Comparison of ENCODE assay signal across 9 mouse cellular contexts in the genomic region with DNA sequence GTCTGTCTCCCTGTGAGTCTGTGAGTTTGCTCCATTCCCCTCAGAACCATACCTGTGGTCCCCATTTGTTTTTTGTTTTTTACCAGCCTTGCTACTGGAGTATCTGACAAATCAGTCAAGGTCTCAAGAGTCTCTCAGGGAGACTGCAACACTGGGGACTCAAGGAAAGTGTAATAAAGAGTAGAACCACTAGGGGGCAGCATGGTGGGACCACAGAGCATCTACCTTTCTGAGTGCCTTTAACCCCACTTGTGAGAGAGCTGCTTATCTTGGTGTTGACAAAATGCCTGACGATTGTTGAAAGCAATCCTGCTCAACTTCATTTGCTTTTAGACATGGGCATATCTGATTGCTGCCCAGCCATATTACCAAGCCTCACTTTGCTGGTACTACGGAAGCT. TPM values are rescaled to one million over a fixed set of nuclear protein-coding genes. Genes with fewer than 3 reads are reported as not detected.
A peak's percentile ranks its signal among the peaks of the same experiment; 100 is the strongest.
DNase-seq lines count a peak whose midpoint lies in the region; ATAC-seq and TF ChIP-seq lines count a peak whose summit lies in the region.
"Had no signal": no experiment of that assay in that cellular context is flagged by ENCODE, and none has a peak within 500 bp of the region (broad histone marks: within the 10 kb centered on the region; RNA-seq: fewer than 3 reads in every experiment).

No protein-coding gene starts in this region.

- no peaks in the 10 kb centered on the region for H3K9me3 ChIP-seq in limb, embryonic 11.5 days (ENCODE audit: control insufficient read depth, low read length)
- no peaks in the 10 kb centered on the region for H3K9me3 ChIP-seq in limb, embryonic 10.5 days (replicated peaks)
- no peaks in the 10 kb centered on the region for H3K9me3 ChIP-seq in lung, postnatal 0 days (ENCODE audit: low read length)
- H3K9me3 ChIP-seq: heart, embryonic 13.5 days had no signal

- H3K4me1 ChIP-seq in limb, embryonic 11.5 days (ENCODE audit: control insufficient read depth, insufficient read depth, low read length): no peaks in the 10 kb centered on the region
- H3K4me1 ChIP-seq in limb, embryonic 10.5 days: no peaks in the 10 kb centered on the region
- H3K4me1 ChIP-seq in lung, postnatal 0 days (ENCODE audit: insufficient read depth, low read depth, low read length): no peaks in the 10 kb centered on the region
- H3K4me1 ChIP-seq: heart, embryonic 13.5 days had no signal

- H3K27me3 ChIP-seq in limb, embryonic 11.5 days (ENCODE audit: control insufficient read depth, insufficient read depth, low read length): no peaks in the 10 kb centered on the region
- no peaks in the 10 kb centered on the region for H3K27me3 ChIP-seq in limb, embryonic 10.5 days (ENCODE audit: low read depth, poor library complexity, severe bottlenecking)
- H3K27me3 ChIP-seq in lung, postnatal 0 days (replicated peaks; ENCODE audit: insufficient read depth, low read length): no peaks in the 10 kb centered on the region
- H3K27me3 ChIP-seq: heart, embryonic 13.5 days had no signal

- no peak overlapping the region for H3K4me2 ChIP-seq in limb, embryonic 11.5 days (ENCODE audit: low read depth, severe bottlenecking)
- H3K4me2 ChIP-seq in lung, postnatal 0 days (replicated peaks; ENCODE audit: low read depth, low read length): no peak overlapping the region
- H3K4me2 ChIP-seq: heart, embryonic 13.5 days had no signal

- TF ChIP-seq CTCF in lung, postnatal 0 days (IDR thresholded peaks at IDR 0.05): peak; percentile 71

- no peak overlapping the region for H3K27ac ChIP-seq in limb, embryonic 11.5 days (replicated peaks; ENCODE audit: low read depth, low read length)
- no peak overlapping the region for H3K27ac ChIP-seq in limb, embryonic 10.5 days
- no peak overlapping the region for H3K27ac ChIP-seq in lung, postnatal 0 days (ENCODE audit: low read length)
- H3K27ac ChIP-seq: heart, embryonic 13.5 days had no signal

- H3K36me3 ChIP-seq in limb, embryonic 11.5 days (ENCODE audit: control insufficient read depth, insufficient read depth, low read length): no peaks in the 10 kb centered on the region
- no peaks in the 10 kb centered on the region for H3K36me3 ChIP-seq in limb, embryonic 10.5 days
- H3K36me3 ChIP-seq in lung, postnatal 0 days (ENCODE audit: insufficient read depth, low read length): no peaks in the 10 kb centered on the region
- H3K36me3 ChIP-seq: heart, embryonic 13.5 days had no signal

- no peak for TF ChIP-seq EP300 in lung, postnatal 0 days (IDR thresholded peaks at IDR 0.05)

- DNase-seq in adrenal gland, adult (ENCODE audit: inconsistent age in 2 of 2, low spot score in 1 of 2): peak; percentile 25 to 83
- DNase-seq in adrenal gland, postnatal 4 days (ENCODE audit: low spot score in 2 of 2): no peak
- peak; percentile 46 for DNase-seq in limb, embryonic 11.5 days (ENCODE audit: low spot score)
- no peak for DNase-seq in limb, embryonic 10.5 days (ENCODE audit: low spot score)
- peak; percentile 57 for DNase-seq in c-Kit-positive CD71-positive TER-119-positive erythroid progenitor cells, embryonic 14.5 days (ENCODE audit: low spot score)
- DNase-seq in heart, postnatal 4 days: peak; percentile 12
- peak; percentile 44 for DNase-seq in lung, postnatal 0 days (ENCODE audit: low spot score)
- DNase-seq in testis, postnatal 14 days (ENCODE audit: low spot score): peak; percentile 10

- H3K4me3 ChIP-seq in limb, embryonic 11.5 days (ENCODE audit: low read depth, low read length): no peak overlapping the region
- H3K4me3 ChIP-seq in limb, embryonic 10.5 days: no peak overlapping the region
- no peak overlapping the region for H3K4me3 ChIP-seq in lung, postnatal 0 days (ENCODE audit: low read depth, low read length)
- H3K4me3 ChIP-seq: heart, embryonic 13.5 days had no signal

- no peak for ATAC-seq in limb, embryonic 11.5 days (ENCODE audit: insufficient number of reproducible peaks, low FRiP score, low TSS enrichment, low read depth)
- peak; percentile 35 for ATAC-seq in lung, postnatal 0 days

- WGBS in limb, embryonic 11.5 days: 69% methylated on average over 2 of the region's 2 CpGs
- 73% methylated on average over 2 of the region's 2 CpGs for WGBS in limb, embryonic 10.5 days
- 51% methylated on average over 2 of the region's 2 CpGs for WGBS in lung, postnatal 0 days

- no peak overlapping the region for H3K9ac ChIP-seq in limb, embryonic 11.5 days (ENCODE audit: low read length)
- no peak overlapping the region for H3K9ac ChIP-seq in lung, postnatal 0 days (replicated peaks; ENCODE audit: low read depth)
- H3K9ac ChIP-seq: heart, embryonic 13.5 days had no signal

RNA-seq across cellular contexts. Expression of a gene that starts 12.3 kb away (rescaled TPM):
- total RNA-seq in adrenal gland, postnatal 4 days (2021): 10 to 100 TPM in 1 of 2 experiments, 1 to 10 TPM in 1; 6.4 to 27.8 TPM
- polyA plus RNA-seq in limb, embryonic 11.5 days (2014; fragmentation: Nextera tagmentation; extraction: Ambion mirVana): not detected in 2 replicates
- polyA plus RNA-seq in limb, embryonic 10.5 days (2016; fragmentation: Nextera tagmentation; extraction: Ambion mirVana): not detected in 2 replicates
- total RNA-seq in heart, postnatal 4 days (2021): not detected
- polyA plus RNA-seq in lung, postnatal 0 days (2015; fragmentation: Nextera tagmentation; extraction: Ambion mirVana): not detected in 2 replicates

RNA-seq across cellular contexts. Expression of a gene that starts 54.3 kb away (rescaled TPM):
- 10 to 100 TPM; 39.2 to 39.8 TPM for total RNA-seq in adrenal gland, postnatal 4 days (2021)
- 31.1 and 38.1 TPM in 2 replicates for polyA plus RNA-seq in limb, embryonic 11.5 days (2014; fragmentation: Nextera tagmentation; extraction: Ambion mirVana)
- polyA plus RNA-seq in limb, embryonic 10.5 days (2016; fragmentation: Nextera tagmentation; extraction: Ambion mirVana): 34.0 and 38.9 TPM in 2 replicates
- 10 to 100 TPM; 27.3 to 29.4 TPM for total RNA-seq in heart, postnatal 4 days (2021)
- polyA plus RNA-seq in lung, postnatal 0 days (2015; fragmentation: Nextera tagmentation; extraction: Ambion mirVana): 24.3 and 25.8 TPM in 2 replicates

Comparison
In these comparisons a context has a peak if more than half of its experiments do, and no peak if none do; other contexts are left out.
1. DNase-seq: peak in adrenal gland, adult (2 of 2), limb, embryonic 11.5 days (single experiment), c-Kit-positive CD71-positive TER-119-positive erythroid progenitor cells, embryonic 14.5 days (single experiment), heart, postnatal 4 days (single experiment), lung, postnatal 0 days (single experiment) and testis, postnatal 14 days (single experiment); none in adrenal gland, postnatal 4 days (0 of 2) and limb, embryonic 10.5 days (single experiment).